Mouse (Mus musculus) 416B (cell line): Measurements from ENCODE around the gene Il1r2.

Source experiments
- DNase-seq: peaks from one replicate; pipeline ENCODE4 v3.0.0; 2011; ENCODE audit warnings: low read depth

The Il1r2 gene

GRCm38 (mm10) chr1:40073779-40074178, at the start of gene Il1r2:
Gene Il1r2, plus strand, starts transcription at chr1:40074079.
- no peak for DNase-seq

- DNase-seq = no peak
Measured at GRCm38 (mm10) chr1:40024554-40025320, 49.1 kb upstream of the Il1r2 start.

- no peak for DNase-seq
Measured at GRCm38 (mm10) chr1:40025416-40025815, 48.5 kb upstream of the Il1r2 start.

GRCm38 (mm10) chr1:40027116-40027620, 46.7 kb upstream of the Il1r2 start:
- no peak for DNase-seq

GRCm38 (mm10) chr1:40028207-40028998, 45.5 kb upstream of the Il1r2 start:
- DNase-seq = no peak

GRCm38 (mm10) chr1:40029597-40029996, 44.3 kb upstream of the Il1r2 start:
- DNase-seq = no peak

GRCm38 (mm10) chr1:40030287-40030975, 43.4 kb upstream of the Il1r2 start:
- peak; percentile 47 for DNase-seq

GRCm38 (mm10) chr1:40030976-40031356, 42.9 kb upstream of the Il1r2 start:
- no peak for DNase-seq

GRCm38 (mm10) chr1:40031626-40032025, 42.3 kb upstream of the Il1r2 start:
- no peak for DNase-seq

GRCm38 (mm10) chr1:40033315-40033714, 40.6 kb upstream of the Il1r2 start:
- DNase-seq = no peak

- peak; percentile 46 for DNase-seq
Measured at GRCm38 (mm10) chr1:40033743-40034420, 40.0 kb upstream of the Il1r2 start.

- no peak for DNase-seq
Measured at GRCm38 (mm10) chr1:40037831-40038230, 36.0 kb upstream of the Il1r2 start.

GRCm38 (mm10) chr1:40045686-40046085, 28.2 kb upstream of the Il1r2 start:
- DNase-seq = peak; percentile 79

- DNase-seq = peak; percentile 62
Measured at GRCm38 (mm10) chr1:40046600-40046999, 27.3 kb upstream of the Il1r2 start.

GRCm38 (mm10) chr1:40051157-40051556, 22.7 kb upstream of the Il1r2 start:
- peak; percentile 94 for DNase-seq

GRCm38 (mm10) chr1:40052156-40052555, 21.7 kb upstream of the Il1r2 start:
- DNase-seq = no peak

GRCm38 (mm10) chr1:40053071-40053470, 20.8 kb upstream of the Il1r2 start:
- no peak for DNase-seq

- no peak for DNase-seq
Measured at GRCm38 (mm10) chr1:40055051-40055450, 18.8 kb upstream of the Il1r2 start.

- no peak for DNase-seq
Measured at GRCm38 (mm10) chr1:40055963-40056362, 17.9 kb upstream of the Il1r2 start.

- no peak for DNase-seq
Measured at GRCm38 (mm10) chr1:40057351-40057750, 16.5 kb upstream of the Il1r2 start.

GRCm38 (mm10) chr1:40058013-40058412, 15.9 kb upstream of the Il1r2 start:
- no peak for DNase-seq
